Mouse (Mus musculus) kidney, adult 2 months (tissue): Measurements from ENCODE around the gene Wdr17.

Experiments
- CTCF ChIP-seq: fragments of 200-500 bp; conservative IDR thresholded peaks from 2 replicates; pipeline ENCODE4 v1.5.1; 2011; ENCODE audit warnings: low read depth, mild to moderate bottlenecking, control low read depth, low read length, moderate library complexity, mixed read lengths; ENCODE audit not compliant: insufficient read depth, insufficient read length
- POLR2A ChIP-seq: fragments of 200-500 bp; IDR thresholded peaks from one replicate; pipeline ENCODE4 v1.6.1; 2011; ENCODE audit warnings: low read depth, low read length, control low read depth

DNA sequence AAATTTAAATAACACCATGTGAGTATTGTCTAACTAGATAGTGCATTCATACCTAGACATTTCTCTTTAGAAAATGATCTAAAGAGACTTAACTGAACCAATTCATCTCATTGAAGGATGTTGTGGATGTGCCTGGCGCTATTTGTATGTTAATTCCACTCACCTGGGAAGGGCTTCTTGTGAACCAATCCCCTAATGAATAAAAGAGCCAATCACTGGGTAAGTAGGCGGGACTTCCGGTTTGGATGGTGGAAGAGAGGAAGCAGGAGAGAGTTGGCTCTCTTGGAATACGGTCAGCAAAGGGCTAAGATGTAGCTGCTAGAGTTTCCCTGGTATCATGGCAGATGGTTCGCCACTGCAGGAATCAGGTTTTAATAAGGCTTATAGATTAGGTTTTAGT is 64.0 kb downstream of the Wdr17 start:
- no peak for TF ChIP-seq POLR2A
- TF ChIP-seq CTCF: no peak
